Mouse (Mus musculus) hindbrain, postnatal 0 days (tissue): ENCODE data around the gene B9d1. TPM values are rescaled to one million over a fixed set of nuclear protein-coding genes. Genes with fewer than 3 reads are reported as not detected.

Experiments
- ATAC-seq: fragments of 200-750 bp; cut with Nextera tagmentation; 2 replicates; pipeline ENCODE4 v1.8.0; 2017; ENCODE audit warnings: mild to moderate bottlenecking, moderate TSS enrichment, moderate library complexity
- DNase-seq: peaks from one replicate; pipeline ENCODE4 v3.0.0-alpha.2; 2015; ENCODE audit warnings: low spot score
- H3K27ac ChIP-seq: fragments of 300-500 bp; sonication (generic); 2 replicates; pipeline ENCODE4 v1.5.1; 2014; ENCODE audit warnings: mild to moderate bottlenecking
- H3K27me3 ChIP-seq: fragments of 300-500 bp; sonication (generic); 2 replicates; pipeline ENCODE4 v1.6.1; 2014; ENCODE audit warnings: low read length, mixed read lengths; ENCODE audit not compliant: insufficient read depth
- H3K36me3 ChIP-seq: fragments of 300-500 bp; sonication (generic); 2 replicates; pipeline ENCODE4 v1.6.1; 2014; ENCODE audit warnings: low read length, mixed read lengths; ENCODE audit not compliant: insufficient read depth
- H3K4me1 ChIP-seq: fragments of 300-500 bp; sonication (generic); 2 replicates; pipeline ENCODE4 v1.6.1; 2014; ENCODE audit warnings: antibody characterized with exemption, low read length, mixed read lengths; ENCODE audit not compliant: insufficient read depth
- H3K4me2 ChIP-seq: fragments of 300-500 bp; sonication (generic); 2 replicates; pipeline ENCODE4 v1.6.1; 2014; ENCODE audit warnings: low read depth, mild to moderate bottlenecking, low read length, moderate library complexity, mixed read lengths
- H3K4me3 ChIP-seq: fragments of 300-500 bp; sonication (generic); 2 replicates; pipeline ENCODE4 v1.5.1; 2014; ENCODE audit warnings: low read length
- H3K9ac ChIP-seq: fragments of 300-500 bp; sonication (generic); replicated peaks from 2 replicates; pipeline ENCODE4 v1.6.1; 2014; ENCODE audit warnings: mild to moderate bottlenecking, low read length, moderate library complexity, mixed read lengths
- H3K9me3 ChIP-seq: fragments of 300-500 bp; sonication (generic); 2 replicates; pipeline ENCODE4 v1.6.1; 2016; ENCODE audit warnings: low read length, mixed read lengths
- CTCF ChIP-seq: IDR thresholded peaks from 2 replicates; pipeline ENCODE4 v1.5.1; 2016; ENCODE audit warnings: antibody characterized with exemption, control low read depth, low read depth
- WGBS: fragments of 180-500 bp; shearing (Covaris S2); extraction: QIAGEN DNeasy Blood & Tissue Kit; methylation state at CpG from one replicate; pipeline ENCODE4 v1.1.7; 2014; 5-methylcytosine and 5-hydroxymethylcytosine counted together
- polyA plus RNA-seq: library from polyadenylated mRNA; unstranded; fragments of >200 nt; fragmentation: Nextera tagmentation; extraction: Ambion mirVana; gene quantifications from 2 replicates; pipeline ENCODE4 v1.2.1, GENCODE M21; 2015
- total RNA-seq: library from RNA; depleted of rRNA; stranded (reverse); fragments of >200 nt; gene quantifications from 2 replicates; pipeline ENCODE4 v1.2.3, GENCODE M21; 2014; rRNA removed

B9d1 gene
- total RNA-seq (22.8 and 33.9 TPM in 2 replicates), polyA plus RNA-seq (26.2 and 29.7 TPM in 2 replicates)

- H3K27ac ChIP-seq, result peak within 1 kb of the TSS; percentile 80
- no peaks in the 10 kb centered on the region for H3K27me3 ChIP-seq
- H3K9me3 ChIP-seq, result no peaks in the 10 kb centered on the region
- H3K4me2 ChIP-seq, result peak within 1 kb of the TSS; percentile 72
- ATAC-seq (peak; percentile 94), DNase-seq (peak; percentile 99)
- H3K4me1 ChIP-seq, result peaks cover 12% of the 10 kb centered on the region; the same call in 1 of the 2 replicates
- H3K4me3 ChIP-seq, result peak within 1 kb of the TSS; percentile 69
- WGBS, result under 1% methylated on average over 39 of the region's 39 CpGs
- no peaks in the 10 kb centered on the region for H3K36me3 ChIP-seq
- peak; percentile 99 for TF ChIP-seq CTCF
- H3K9ac ChIP-seq, result peak within 1 kb of the TSS; percentile 63
These were observed at the start of gene B9d1 for GRCm38 (mm10) chr11:61504713-61505257. Gene B9d1, plus strand, starts transcription at chr11:61505144.

- no peak overlapping the region for H3K27ac ChIP-seq
- 81% methylated on average over 2 of the region's 2 CpGs for WGBS
- DNase-seq (no peak), ATAC-seq (no peak)
- H3K4me1 ChIP-seq, result 0 out of 2 replicates have a peak, but pooled peaks cover 10% of the 10 kb centered on the region
- no peaks in the 10 kb centered on the region for H3K36me3 ChIP-seq
- 0 out of 2 replicates have a peak, but pooled peaks cover 2% of the 10 kb centered on the region for H3K9me3 ChIP-seq
- no peak for TF ChIP-seq CTCF
- no peaks in the 10 kb centered on the region for H3K27me3 ChIP-seq
- H3K4me2 ChIP-seq, result no peak overlapping the region
- no peak overlapping the region for H3K4me3 ChIP-seq
- no peak overlapping the region for H3K9ac ChIP-seq
These were observed 40.9 kb upstream of the B9d1 start for GRCm38 (mm10) chr11:61464071-61464470.

GRCm38 (mm10) chr11:61465422-61465821, 39.5 kb upstream of the B9d1 start:
- no peaks in the 10 kb centered on the region for H3K36me3 ChIP-seq
- peak; percentile 11 for DNase-seq
- 0 out of 2 replicates have a peak, but pooled peaks cover 10% of the 10 kb centered on the region for H3K4me1 ChIP-seq
- no peaks in the 10 kb centered on the region for H3K27me3 ChIP-seq
- 0 out of 2 replicates have a peak, but pooled peaks cover 2% of the 10 kb centered on the region for H3K9me3 ChIP-seq
- ATAC-seq, result no peak
- no peak overlapping the region for H3K4me2 ChIP-seq
- H3K4me3 ChIP-seq, result no peak overlapping the region
- 45% methylated on average over 4 of the region's 4 CpGs for WGBS
- H3K27ac ChIP-seq, result no peak overlapping the region
- H3K9ac ChIP-seq, result no peak overlapping the region
- no peak for TF ChIP-seq CTCF

- no peak overlapping the region for H3K4me3 ChIP-seq
- no peaks in the 10 kb centered on the region for H3K27me3 ChIP-seq
- H3K9ac ChIP-seq, result no peak overlapping the region
- 70% methylated on average over 4 of the region's 4 CpGs for WGBS
- no peak overlapping the region for H3K27ac ChIP-seq
- DNase-seq, result peak; percentile 48
- no peaks in the 10 kb centered on the region for H3K36me3 ChIP-seq
- H3K9me3 ChIP-seq, result 0 out of 2 replicates have a peak, but pooled peaks cover 2% of the 10 kb centered on the region
- H3K4me2 ChIP-seq, result no peak overlapping the region
- ATAC-seq, result peak; percentile 55; the same call in 1 of the 2 replicates
- no peak for TF ChIP-seq CTCF
- 0 out of 2 replicates have a peak, but pooled peaks cover 10% of the 10 kb centered on the region for H3K4me1 ChIP-seq
These were observed 36.4 kb upstream of the B9d1 start for GRCm38 (mm10) chr11:61468534-61468933.

- ATAC-seq, result no peak
- H3K27me3 ChIP-seq, result no peaks in the 10 kb centered on the region
- H3K27ac ChIP-seq, result no peak overlapping the region
- 0 out of 2 replicates have a peak, but pooled peaks cover 10% of the 10 kb centered on the region for H3K4me1 ChIP-seq
- DNase-seq, result no peak
- no peak overlapping the region for H3K9ac ChIP-seq
- 0 out of 2 replicates have a peak, but pooled peaks cover 2% of the 10 kb centered on the region for H3K9me3 ChIP-seq
- no peak for TF ChIP-seq CTCF
- no peak overlapping the region for H3K4me2 ChIP-seq
- no peak overlapping the region for H3K4me3 ChIP-seq
- whole genome bisulfite sequencing, result 71% methylated on average over 7 of the region's 7 CpGs
- H3K36me3 ChIP-seq, result no peaks in the 10 kb centered on the region
These were observed 35.5 kb upstream of the B9d1 start for GRCm38 (mm10) chr11:61469317-61469917.

- DNase-seq, result no peak
- Histone ChIP-seq H3K27ac (no peak overlapping the region), H3K27me3 (no peaks in the 10 kb centered on the region), H3K4me1 (0 out of 2 replicates have a peak, but pooled peaks cover 3% of the 10 kb centered on the region), H3K9ac (no peak overlapping the region), H3K4me2 (no peak overlapping the region), H3K4me3 (no peak overlapping the region), H3K36me3 (no peaks in the 10 kb centered on the region), H3K9me3 (0 out of 2 replicates have a peak, but pooled peaks cover 2% of the 10 kb centered on the region)
- no peak for ATAC-seq
- TF ChIP-seq CTCF, result no peak
These were observed 34.1 kb upstream of the B9d1 start for GRCm38 (mm10) chr11:61470880-61471279.

- no peak for ATAC-seq
- Histone ChIP-seq H3K27ac (no peak overlapping the region), H3K4me2 (no peak overlapping the region), H3K36me3 (no peaks in the 10 kb centered on the region), H3K9me3 (no peaks in the 10 kb centered on the region), H3K9ac (no peak overlapping the region), H3K4me1 (no peaks in the 10 kb centered on the region), H3K4me3 (no peak overlapping the region), H3K27me3 (no peaks in the 10 kb centered on the region)
- WGBS, result 70% methylated on average over 4 of the region's 4 CpGs
- DNase-seq, result no peak
- TF ChIP-seq CTCF, result no peak
These were observed 31.3 kb upstream of the B9d1 start for GRCm38 (mm10) chr11:61473630-61474029.
